Mouse (Mus musculus) adrenal gland, adult (tissue): ENCODE results near the gene Fjx1.

Experiments used
- DNase-seq, 2 experiments: peaks; one replicate each; pipeline ENCODE4 v3.0.0; 2022 to 2023; ENCODE audit warnings: low spot score in 1 of 2; ENCODE audit not compliant: inconsistent age in 2 of 2

The Fjx1 gene

DNA sequence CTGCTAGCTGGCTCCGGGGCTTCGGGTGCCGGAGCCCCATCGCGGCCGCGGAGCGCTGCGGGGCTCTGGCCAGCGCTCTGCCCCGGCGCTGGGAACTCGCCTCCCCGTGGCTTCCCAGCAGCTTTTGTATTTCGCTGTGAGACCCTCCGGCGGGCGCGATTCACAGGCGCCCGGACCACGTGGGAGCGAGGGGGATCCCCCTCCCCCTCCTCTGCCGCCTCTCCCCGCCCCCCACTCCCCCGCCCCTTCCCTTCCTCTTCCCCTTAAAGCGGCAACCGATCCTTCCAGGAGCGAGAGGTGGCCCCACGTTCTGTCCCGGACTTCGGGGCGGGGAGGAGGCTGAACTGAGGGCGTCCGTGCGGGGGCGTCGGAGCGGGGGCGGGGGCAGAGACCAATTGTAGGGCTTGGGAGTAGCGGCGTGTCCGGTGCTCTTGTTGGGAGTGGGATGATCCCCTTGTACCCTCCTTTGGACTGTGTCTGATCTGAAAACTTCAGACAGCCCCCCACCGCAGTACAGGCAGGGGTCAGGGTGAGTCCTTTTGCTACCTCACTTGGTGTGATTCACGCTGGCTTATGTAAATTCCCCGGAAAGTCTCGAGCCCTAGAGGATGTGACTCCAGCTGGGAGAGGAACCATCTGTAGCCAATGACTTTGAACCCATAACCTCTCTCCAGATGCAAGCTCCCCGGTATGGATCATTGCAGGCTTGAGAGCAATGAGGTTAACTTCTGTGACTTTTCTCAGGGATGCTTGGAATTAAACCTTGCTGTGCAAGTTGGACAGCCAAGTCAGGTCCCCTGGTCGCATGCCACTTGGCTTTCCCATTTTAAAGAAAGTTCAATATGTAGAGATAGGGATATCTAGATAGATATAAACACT is at the start of gene Fjx1:
TSS of gene Fjx1 (minus strand) at position 829 of the 879 bp plus-strand sequence.
- peak; percentile 20 to 66 for DNase-seq

DNA sequence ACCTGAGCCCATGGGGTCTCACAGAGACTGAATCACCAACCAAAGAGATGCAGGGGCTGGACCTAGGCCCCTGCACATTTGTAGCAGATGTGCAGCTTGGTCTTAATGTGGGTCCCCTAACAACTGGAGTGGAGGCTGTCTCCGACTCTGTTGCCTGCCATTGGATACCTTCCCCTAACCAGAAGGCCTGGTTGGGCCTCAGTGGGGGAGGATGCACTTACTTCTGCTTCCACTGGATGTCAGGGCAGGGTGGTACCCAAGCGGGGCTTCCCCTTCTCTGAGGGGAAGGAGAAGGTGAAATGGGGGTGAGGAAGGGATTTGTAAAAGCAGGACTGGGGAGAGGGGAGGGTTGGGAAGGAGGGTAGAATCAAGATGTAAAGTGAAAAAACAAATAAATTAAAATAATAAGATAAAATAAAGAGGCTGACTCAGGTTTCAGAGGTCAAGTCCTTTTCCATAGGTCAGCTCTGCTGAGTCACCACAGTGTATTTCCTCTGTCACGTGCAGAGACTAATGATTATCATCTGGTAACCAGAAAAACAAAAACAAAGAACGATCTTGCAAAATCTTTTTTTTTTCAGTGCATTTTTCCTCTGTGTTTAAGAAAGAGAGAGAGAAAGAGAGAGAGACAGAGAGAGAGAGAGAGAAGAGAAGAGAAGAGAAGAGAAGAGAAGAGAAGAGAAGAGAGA is 47.8 kb upstream of the Fjx1 start:
- DNase-seq = peak in 1 of 2 experiments; percentile 49

DNA sequence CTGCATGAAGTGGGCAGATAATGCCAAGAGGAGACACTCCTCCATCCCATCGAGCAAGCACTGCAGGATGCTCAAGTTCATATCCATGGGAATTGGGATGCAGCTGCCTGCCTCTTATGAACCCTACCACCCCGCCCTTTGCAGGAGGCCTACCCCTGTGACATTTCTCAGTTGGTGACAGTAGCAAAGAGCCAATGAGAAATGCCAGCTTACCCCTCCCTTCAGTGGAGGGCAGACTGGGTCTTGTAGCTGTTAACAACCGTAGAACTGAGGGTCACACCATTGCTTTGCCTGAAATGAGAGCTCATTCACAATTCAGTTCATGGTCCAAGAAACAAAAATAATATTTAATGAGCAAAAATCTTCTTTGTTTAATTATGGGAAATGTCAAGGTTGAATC is 28.4 kb upstream of the Fjx1 start:
- peak in 1 of 2 experiments; percentile 53 for DNase-seq

DNA sequence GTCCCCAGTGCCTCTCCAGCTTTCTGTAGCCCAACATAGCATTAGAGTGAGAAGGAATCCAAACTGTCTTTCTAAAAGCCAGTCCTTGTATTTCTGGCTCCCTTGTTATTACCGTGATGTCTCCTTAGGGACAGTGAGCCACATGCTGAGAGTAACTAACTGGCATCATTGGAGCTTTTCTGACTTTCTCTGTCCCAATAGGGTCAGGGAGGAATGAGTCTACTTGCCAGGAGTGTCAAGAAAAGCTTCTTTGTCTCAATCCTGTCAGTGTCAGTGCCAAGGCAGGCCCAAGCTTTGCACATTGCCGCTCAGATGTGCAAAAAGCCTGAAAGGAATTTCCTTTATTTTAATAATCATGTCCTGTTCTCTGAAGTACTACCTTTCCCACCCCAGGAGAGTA is 23.8 kb upstream of the Fjx1 start:
- DNase-seq = no peak

DNA sequence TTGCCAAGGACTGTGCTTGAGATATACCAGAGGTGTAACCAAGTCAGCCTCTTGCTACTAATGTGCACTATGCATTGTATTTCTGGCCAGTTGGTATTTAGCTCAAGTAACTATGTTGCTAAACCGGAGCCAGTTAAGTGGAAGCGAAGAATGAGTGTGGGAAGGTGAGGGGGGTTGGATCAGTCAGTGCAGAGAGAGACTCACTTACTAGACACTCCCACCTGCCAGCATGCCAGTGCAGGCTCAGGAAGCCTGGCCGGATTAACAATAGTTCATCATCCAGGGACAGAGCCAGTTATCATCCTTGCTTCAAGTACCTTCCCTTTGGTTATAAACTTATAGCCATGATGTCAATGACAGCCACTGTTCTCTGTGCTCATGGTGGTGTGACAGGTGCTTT is 16.3 kb upstream of the Fjx1 start:
- no peak for DNase-seq

DNA sequence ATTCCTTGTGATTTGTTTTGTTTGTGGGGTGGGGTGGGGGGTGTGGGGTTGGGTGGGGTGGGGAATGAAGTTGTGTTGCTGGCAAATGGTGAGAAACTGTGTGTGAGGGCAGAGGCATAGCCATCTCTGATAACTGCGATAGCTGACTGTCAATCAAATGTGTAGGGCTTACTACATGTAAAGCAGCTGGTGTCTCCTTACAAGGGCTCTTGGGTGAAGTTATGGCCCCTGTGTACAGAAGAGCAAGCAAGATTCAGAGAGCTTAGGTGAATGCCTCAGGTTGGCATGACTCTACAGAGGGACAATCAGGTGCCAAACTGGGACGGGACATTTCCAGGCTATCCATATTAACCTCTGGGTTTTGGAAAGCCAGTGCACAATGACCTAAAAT is 12.0 kb upstream of the Fjx1 start:
- DNase-seq = no peak

DNA sequence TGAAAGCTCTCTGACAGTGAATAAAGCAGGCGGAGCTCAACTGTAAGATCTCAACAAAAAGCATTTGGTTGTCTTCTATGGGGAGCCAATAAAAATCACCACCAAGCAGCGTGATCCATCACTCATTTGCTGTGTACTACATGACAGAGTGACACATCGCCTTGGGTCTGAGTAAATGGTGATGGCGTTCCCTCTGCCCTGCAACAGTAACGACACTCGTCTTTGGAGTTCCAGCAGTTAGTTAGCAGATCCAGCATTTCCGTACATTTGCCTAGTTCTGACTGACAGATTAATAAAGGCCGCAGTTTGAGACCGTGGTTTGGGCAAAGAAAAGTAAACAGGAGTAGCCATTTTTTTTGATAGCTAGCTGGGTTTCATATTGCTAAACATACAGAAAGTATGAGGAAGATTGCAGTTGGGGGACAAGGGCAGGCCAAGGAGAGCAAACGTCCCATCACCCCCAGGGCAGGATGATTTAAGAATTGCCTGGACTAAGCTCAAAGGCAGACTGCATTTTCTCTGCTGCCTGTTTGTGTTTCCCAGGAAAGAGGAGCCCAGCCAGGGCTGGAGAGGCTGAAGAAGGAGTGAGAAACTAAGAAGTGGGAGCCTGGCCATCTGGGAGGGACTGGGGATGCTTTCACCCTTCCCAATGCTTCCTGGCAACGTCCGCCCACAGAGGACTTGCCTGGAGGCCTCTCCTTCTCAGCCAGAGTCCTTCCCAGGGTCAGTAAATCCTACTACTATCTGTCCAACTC is 11.5 kb upstream of the Fjx1 start:
- no peak for DNase-seq

DNA sequence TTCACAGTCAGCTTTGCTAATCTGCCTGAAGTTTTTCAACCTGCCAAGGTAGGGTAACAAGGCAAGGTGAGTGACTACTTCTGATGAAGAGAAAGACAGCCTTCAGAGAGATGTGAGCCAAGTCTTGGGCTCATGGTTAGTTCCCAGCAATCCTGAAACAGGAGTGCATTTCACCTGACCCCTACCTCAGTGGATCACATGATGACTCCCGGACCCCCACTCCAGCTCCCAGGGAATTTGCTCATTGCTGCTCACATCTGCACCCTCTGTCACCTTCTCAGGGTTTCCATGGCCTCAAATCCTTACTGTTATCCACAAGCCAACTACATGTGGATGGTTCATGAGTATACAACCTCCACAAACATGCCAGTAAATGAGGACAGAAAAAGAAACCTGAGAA is 9.2 kb upstream of the Fjx1 start:
- DNase-seq = no peak

DNA sequence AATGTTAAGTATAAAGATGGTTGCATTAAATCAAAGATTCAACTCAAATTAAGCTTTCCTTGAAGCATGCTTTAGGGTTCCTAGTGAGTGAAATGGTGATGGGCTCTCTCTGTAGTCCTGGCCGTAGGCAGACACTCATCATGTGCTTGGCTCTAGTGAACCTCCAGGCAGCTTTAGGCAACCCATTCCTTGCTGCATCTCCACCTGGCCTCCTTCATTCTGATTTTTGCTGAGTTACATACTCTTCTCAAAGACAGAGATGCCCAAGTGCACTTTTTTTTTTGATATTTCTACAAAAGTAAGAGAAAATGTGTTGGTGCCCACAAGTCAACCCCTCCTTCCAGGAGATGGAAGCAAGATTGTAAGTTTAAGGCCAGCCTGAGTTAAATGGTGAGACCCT is 2.8 kb upstream of the Fjx1 start:
- DNase-seq = no peak

DNA sequence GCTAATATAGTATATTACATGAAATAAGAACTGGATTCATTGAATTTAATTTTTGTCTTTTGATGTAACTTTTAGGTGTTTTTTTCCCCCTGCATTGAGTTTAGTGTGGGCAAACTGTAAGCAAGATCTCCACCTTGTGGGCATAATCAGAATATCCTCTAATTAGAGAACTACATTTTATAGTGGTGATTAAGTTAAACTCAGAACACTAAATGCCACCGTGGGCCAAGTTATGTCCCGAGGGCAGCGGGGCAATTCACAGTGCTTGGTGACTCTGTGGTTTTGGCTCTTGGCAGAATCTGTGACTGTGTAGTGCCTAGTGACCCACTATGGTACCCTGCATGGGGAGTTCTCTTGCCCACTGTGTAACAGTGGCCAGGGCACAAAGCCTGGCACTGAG is 1.1 kb upstream of the Fjx1 start:
- DNase-seq = peak; percentile 9 to 61

DNA sequence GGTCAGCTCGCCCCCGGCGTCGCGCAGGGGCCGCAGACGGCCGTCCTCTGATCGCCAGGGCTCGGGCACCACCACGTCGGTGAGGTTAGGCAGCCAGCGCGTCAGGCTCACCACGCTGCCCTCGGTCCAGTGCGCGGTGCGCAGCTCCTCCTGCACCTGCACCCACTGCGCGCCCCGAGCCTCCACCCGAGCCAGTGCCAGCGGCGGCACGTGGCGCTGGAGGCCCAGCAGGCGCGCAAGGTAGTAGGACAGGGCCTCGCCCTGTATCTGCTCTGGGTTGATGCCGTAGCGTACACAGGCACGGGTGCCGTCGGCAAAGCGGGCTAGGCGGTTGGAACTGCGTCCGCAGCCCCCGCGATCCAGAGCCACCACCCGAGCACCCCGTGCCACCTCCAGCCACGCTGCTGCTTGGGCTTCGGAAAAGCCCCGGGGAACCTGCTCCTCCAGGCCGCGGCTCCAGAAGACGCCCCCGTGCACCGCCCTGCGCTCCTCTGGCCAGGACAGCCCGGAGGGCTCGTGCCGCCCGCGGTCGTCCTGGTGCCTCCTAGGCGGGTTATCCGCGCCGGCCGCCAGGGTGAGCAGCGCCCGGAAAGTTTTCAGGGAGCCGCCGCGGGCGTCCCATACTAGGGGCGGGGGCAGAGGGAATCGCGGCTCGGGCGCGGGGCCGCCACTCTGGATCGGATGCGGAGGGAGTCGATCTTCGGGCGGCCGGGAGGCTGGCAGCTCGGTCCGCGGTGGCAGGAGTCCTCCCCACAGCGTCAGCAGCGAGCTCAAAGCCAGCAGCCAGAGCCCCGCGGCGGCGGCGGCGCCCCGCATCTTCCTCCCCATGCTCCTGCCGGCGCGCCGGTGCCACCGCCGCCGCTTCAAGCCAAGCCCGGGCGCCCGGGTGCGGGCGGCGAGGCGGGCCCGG is 1.3 kb downstream of the Fjx1 start:
- DNase-seq = peak; percentile 31 to 73

DNA sequence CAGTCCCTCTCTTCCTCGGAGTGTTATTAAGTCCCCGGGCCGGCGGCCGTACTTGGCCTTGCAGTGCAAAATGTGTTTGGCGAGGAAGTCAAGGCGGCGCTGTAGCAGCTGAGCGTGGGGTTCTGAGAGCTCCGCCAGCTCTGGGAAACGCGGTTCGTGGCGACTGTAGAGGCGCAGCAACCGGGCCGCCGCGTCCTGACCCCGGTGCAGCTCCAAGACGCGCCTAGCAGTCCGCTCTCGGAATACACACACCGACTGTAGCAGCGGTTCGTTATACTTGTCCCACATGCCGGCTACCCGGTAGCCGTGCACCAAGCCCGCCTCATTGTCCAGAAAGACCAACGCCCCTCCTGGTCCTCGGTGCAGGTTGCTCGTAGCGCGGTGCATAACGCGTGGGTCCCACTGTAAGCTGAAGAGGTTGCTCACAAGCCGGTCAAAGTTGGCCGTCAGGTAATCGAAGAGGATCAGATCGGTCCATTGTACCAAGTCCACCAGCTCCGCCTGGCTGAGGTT is 2.0 kb downstream of the Fjx1 start:
- peak; percentile 38 to 79 for DNase-seq

DNA sequence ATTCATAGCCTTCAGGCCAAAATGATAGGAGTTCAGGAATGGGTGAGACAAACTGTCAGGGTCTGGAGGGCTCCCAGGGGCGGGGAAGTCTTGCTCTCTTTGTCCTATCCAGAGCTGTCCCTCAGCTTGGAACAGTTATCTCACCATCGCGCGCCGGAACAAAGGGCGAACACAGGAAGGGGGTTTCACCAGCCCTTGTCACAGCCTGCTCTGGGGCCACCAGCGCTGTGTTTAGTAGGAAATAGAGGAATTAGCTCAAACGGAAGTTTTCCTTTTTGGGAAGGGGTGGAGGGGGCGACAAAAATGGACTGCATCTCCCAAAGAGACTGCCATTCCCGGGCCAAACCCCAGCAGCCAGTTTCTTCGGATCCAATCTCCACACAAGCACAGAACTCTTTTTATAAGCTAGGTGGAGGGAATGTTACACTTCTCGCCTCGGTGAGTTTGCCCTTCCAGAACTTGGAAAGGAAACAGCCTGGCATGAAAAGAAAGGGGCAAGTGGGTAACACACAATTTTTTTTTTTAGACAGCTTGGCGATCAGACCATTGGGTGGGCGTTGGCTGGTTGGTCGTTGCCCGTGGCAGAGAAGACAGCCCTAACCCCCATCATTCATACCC is 2.6 kb downstream of the Fjx1 start:
- DNase-seq = peak in 1 of 2 experiments; percentile 23

DNA sequence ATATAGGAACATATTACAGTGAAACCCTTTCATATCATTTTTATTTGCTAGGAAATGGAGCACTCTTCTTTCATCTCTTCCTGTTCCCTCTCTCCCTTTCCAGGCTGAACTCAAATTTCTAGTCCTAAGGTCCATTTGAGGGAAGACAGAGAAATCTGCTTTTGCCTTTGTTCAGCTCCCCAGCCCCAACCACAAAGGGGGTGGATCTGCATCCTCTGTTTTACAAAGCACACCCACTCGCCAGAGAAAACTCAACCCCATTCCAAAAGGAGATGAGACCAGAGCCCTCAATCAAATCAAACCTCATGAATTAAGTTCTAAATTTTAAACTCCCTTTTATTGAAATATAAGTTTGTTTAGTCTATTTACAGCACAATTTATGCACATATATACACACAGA is 3.2 kb downstream of the Fjx1 start:
- DNase-seq = no peak

DNA sequence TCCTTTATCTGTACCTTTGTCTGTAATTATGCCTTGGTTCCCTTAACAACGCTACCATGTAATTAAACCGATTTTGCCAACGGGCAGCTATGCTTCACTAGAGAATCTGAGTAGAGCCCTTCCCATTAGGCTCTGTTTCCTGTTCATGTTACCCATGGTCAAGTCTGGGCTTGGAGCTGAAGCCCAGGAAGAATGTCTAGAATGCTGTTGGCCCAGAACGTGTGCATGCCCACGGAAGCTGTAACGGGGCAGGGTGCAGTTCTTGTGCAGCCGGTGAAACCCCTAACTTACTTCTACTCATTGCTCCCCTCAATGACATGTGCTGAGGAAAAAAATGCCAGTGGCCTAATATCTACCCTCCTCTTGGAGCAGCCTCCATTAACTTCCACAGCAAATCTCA is 4.5 kb downstream of the Fjx1 start:
- no peak for DNase-seq

DNA sequence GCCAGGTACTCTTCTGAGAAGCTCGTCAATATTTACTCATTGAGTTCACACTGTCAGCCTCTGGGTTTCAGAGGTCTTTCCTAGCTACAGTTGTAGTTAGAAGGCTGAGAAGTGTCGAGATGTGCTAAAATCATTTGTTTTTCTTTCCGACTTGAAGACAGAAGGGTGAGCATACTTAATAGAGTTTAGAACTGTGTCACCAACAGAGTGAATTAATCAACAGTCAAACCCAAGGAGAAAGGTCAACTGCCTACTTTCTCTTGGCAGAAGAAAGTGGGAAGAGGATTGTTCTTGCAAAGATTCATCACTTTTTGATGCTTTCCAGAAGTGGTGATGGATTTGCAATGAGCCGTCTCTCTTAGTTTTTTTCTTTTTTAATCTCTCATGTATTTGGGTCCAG is 5.4 kb downstream of the Fjx1 start:
- DNase-seq = no peak

DNA sequence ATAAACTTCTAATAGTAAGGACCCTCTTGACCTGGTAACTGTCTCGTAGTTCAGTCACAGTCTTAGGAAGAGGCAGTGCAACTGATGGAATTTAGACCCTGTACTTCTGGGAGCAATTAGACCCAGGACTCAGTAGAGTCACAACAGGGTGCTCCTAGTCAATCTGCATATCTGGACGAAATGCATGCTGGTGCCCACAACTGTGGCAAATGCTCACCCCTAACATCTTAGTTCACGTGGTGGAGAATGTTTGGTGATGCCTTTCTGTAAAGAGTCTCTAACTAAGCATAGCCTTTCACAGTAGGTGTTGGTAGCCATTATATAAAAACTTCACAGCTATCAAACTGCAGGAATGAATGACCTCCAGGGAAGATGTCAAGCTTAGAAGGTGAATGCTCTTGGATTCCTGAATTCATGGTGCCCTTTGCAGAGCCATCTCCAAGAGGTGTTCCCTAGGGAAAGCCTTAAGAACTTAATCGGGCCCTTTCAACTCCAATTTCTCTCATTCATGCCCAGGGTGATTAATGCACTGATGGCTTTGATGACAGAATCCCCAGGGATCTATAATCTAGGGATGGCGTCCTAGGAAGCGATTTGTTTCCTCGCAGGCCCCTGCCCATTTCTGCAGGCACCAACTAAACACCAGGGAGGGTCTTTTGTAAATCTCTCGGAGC is 14.8 kb downstream of the Fjx1 start:
- DNase-seq = no peak

DNA sequence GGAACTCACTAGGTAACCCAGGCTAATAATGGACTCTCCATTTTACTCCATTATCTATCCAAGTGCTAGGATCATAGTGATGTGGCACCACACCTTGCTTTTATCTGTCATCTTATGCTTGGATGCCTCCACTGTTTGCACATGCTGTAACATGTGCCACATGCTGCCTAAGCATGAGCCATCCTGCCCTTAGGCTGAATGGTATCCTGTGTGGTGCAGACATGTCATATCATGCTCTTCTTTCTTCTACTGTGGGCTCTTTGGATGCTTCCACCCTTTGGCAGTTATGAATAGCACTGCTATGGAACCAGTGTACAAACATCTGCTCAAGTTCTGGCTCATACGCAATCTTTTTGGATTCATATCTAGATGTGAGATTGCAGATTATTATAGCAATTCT is 18.4 kb downstream of the Fjx1 start:
- no peak for DNase-seq

DNA sequence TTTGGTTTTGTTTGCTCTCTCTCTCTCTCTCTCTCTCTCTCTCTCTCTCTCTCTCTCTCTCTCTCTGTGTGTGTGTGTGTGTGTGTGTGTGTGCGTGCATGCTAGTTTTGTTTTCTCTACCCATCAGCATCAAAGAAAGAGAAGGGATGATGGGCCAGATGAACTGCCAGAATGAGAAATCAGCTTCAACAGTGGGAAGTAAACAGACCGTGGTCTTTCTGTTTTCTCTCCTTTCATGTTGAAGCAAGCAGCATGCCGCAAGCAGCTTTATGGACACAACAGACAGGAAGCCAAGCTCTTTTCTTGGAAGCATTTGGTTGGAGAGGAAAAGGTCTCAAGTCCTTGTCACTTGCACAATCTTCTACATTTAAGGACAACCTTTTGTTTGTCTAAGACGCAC is 21.2 kb downstream of the Fjx1 start:
- DNase-seq = no peak

DNA sequence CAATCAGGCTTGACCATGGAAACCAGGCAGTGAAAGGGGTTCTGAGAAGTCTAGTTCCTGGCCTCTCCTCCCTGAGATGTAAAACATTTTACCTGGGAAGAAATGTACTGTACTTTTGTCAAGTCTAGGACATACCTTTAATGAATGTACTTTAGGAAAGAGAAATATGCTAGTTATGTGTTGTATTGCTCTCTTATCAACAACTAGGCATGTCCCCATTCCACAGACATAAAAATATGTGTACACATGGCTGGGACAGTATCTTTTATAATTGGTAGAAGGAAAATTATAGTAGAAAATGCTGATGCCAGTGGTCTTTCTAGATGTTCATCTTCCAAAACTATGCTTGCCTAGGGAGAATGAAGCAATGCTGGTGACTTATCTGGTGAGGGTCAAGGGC is 24.3 kb downstream of the Fjx1 start:
- no peak for DNase-seq
